Comparison of ENCODE assay signal across 7 mouse cellular contexts in genomic region chr4:106650833-106651527, GRCm38 (mm10). TPM values are rescaled to one million over a fixed set of nuclear protein-coding genes. Genes with fewer than 3 reads are reported as not detected.
A peak's percentile ranks its signal among the peaks of the same experiment; 100 is the strongest.
DNase-seq lines count a peak whose midpoint lies in the region; ATAC-seq lines count a peak whose summit lies in the region.

TSS of gene Pars2 (plus strand) at chr4:106651069.

- 3% methylated on average over 40 of the region's 40 CpGs for WGBS in embryonic facial prominence, embryonic 11.5 days
- 4% methylated on average over 40 of the region's 40 CpGs for WGBS in limb, embryonic 10.5 days
- WGBS in midbrain, embryonic 13.5 days = 3% methylated on average over 40 of the region's 40 CpGs

- H3K36me3 ChIP-seq in embryonic facial prominence, embryonic 11.5 days (replicated peaks; ENCODE audit: control insufficient read depth, insufficient read depth, low read depth, low read length) = no peaks in the 10 kb centered on the region
- peaks cover 31% of the 10 kb centered on the region for H3K36me3 ChIP-seq in limb, embryonic 10.5 days
- peaks cover 30% of the 10 kb centered on the region for H3K36me3 ChIP-seq in midbrain, embryonic 13.5 days

- peak within 1 kb of the TSS; percentile 46 for H3K4me3 ChIP-seq in embryonic facial prominence, embryonic 11.5 days (ENCODE audit: low read depth, low read length)
- H3K4me3 ChIP-seq in limb, embryonic 10.5 days = peak within 1 kb of the TSS; percentile 72
- H3K4me3 ChIP-seq in midbrain, embryonic 13.5 days (replicated peaks) = peak within 1 kb of the TSS; percentile 63

- peak within 1 kb of the TSS; percentile 8; the same call in 1 of the 2 replicates for H3K27ac ChIP-seq in embryonic facial prominence, embryonic 11.5 days (replicated peaks; ENCODE audit: low read depth, low read length)
- peak within 1 kb of the TSS; percentile 88 for H3K27ac ChIP-seq in limb, embryonic 10.5 days
- H3K27ac ChIP-seq in midbrain, embryonic 13.5 days = peak within 1 kb of the TSS; percentile 64

- peak; percentile 99 for DNase-seq in adrenal gland, postnatal 14 days
- DNase-seq in embryonic facial prominence, embryonic 11.5 days (ENCODE audit: low spot score) = peak; percentile 99
- DNase-seq in kidney, adult 11 months = peak; percentile 96
- peak; percentile 99 for DNase-seq in limb, embryonic 10.5 days (ENCODE audit: low spot score)
- peak; percentile 94 for DNase-seq in spleen, adult 12 weeks (ENCODE audit: low spot score)

- H3K4me2 ChIP-seq in embryonic facial prominence, embryonic 11.5 days (ENCODE audit: low read depth, low read length) = peak within 1 kb of the TSS; percentile 67
- peak within 1 kb of the TSS; percentile 84 for H3K4me2 ChIP-seq in midbrain, embryonic 13.5 days (replicated peaks)

- peak; percentile 94 for ATAC-seq in embryonic facial prominence, embryonic 11.5 days (replicated peaks; ENCODE audit: insufficient number of reproducible peaks, low FRiP score, low TSS enrichment, low read depth)
- ATAC-seq in granulocyte monocyte progenitor cell, adult 5-6 weeks (replicated peaks; ENCODE audit: poor library complexity, severe bottlenecking) = peak; percentile 98
- ATAC-seq in midbrain, embryonic 13.5 days = peak; percentile 96

- no peaks in the 10 kb centered on the region for H3K9me3 ChIP-seq in embryonic facial prominence, embryonic 11.5 days (replicated peaks; ENCODE audit: control insufficient read depth, low read length)
- no peaks in the 10 kb centered on the region for H3K9me3 ChIP-seq in limb, embryonic 10.5 days (replicated peaks)
- H3K9me3 ChIP-seq in midbrain, embryonic 13.5 days = no peaks in the 10 kb centered on the region

- 0 out of 2 replicates have a peak, but pooled peaks cover 4% of the 10 kb centered on the region for H3K4me1 ChIP-seq in embryonic facial prominence, embryonic 11.5 days (ENCODE audit: control insufficient read depth, insufficient read depth, low read length)
- peaks cover 14% of the 10 kb centered on the region for H3K4me1 ChIP-seq in limb, embryonic 10.5 days
- H3K4me1 ChIP-seq in midbrain, embryonic 13.5 days (replicated peaks) = peaks cover 10% of the 10 kb centered on the region

- H3K9ac ChIP-seq in embryonic facial prominence, embryonic 11.5 days (replicated peaks; ENCODE audit: low read length) = peak within 1 kb of the TSS; percentile 68
- peak within 1 kb of the TSS; percentile 82 for H3K9ac ChIP-seq in midbrain, embryonic 13.5 days (replicated peaks)

- H3K27me3 ChIP-seq in embryonic facial prominence, embryonic 11.5 days (ENCODE audit: control insufficient read depth, insufficient read depth, low read length) = no peaks in the 10 kb centered on the region
- no peaks in the 10 kb centered on the region for H3K27me3 ChIP-seq in limb, embryonic 10.5 days (ENCODE audit: low read depth, poor library complexity, severe bottlenecking)
- H3K27me3 ChIP-seq in midbrain, embryonic 13.5 days = peaks cover 25% of the 10 kb centered on the region

RNA-seq across cellular contexts. Expression of gene Pars2, which starts in this region (rescaled TPM):
- total RNA-seq in adrenal gland, postnatal 14 days (2021) = 6.3 and 8.6 TPM in 2 replicates
- 14.9 and 16.0 TPM in 2 replicates for polyA plus RNA-seq in embryonic facial prominence, embryonic 11.5 days (2014; fragmentation: Nextera tagmentation; extraction: Ambion mirVana)
- 11.2 and 18.2 TPM in 2 replicates for total RNA-seq in granulocyte monocyte progenitor cell, adult 5-6 weeks (2014; fragmentation: Nextera tagmentation)
- 8.2 and 13.9 TPM in 2 replicates for total RNA-seq in granulocyte monocyte progenitor cell, adult 5-6 weeks (2017)
- polyA plus RNA-seq in limb, embryonic 10.5 days (2016; fragmentation: Nextera tagmentation; extraction: Ambion mirVana) = 18.8 and 20.2 TPM in 2 replicates
- polyA plus RNA-seq in midbrain, embryonic 13.5 days (2015; fragmentation: Nextera tagmentation; extraction: Ambion mirVana) = 9.9 and 10.5 TPM in 2 replicates

Comparison
In these comparisons a context has a peak if more than half of its experiments do, and no peak if none do; other contexts are left out.
1. Peak in every context shown above with its lines: DNase-seq, ATAC-seq, H3K4me3 ChIP-seq and H3K27ac ChIP-seq.
2. H3K27ac ChIP-seq: peak in every context shown above with its lines; median percentile 88 in limb, embryonic 10.5 days; 64 in midbrain, embryonic 13.5 days; 8 in embryonic facial prominence, embryonic 11.5 days.